Mouse (Mus musculus) left cerebral cortex, postnatal 36 days (tissue): ENCODE measurements around the gene Magi1. TPM values are rescaled to one million over a fixed set of nuclear protein-coding genes. Genes with fewer than 3 reads are reported as not detected.

ENCODE experiments used
- DNase-seq, 2 experiments: peaks; one replicate each; pipeline ENCODE4 v3.0.0; 2021 to 2022; ENCODE audit warnings: low spot score in 2 of 2, mixed read lengths in 1 of 2
- intact Hi-C: fragments of 180-260 bp; cut with DNase I; formaldehyde crosslinking; loops from one replicate; pipeline ENCODE4 v1.15.1; 2025
- total RNA-seq, 2 experiments: library from RNA; stranded (reverse); gene quantifications; 2 replicates each; pipeline ENCODE4 v1.2.3; 2021

Gene Magi1
- total RNA-seq = 10 to 100 TPM; 81.0 to 87.5 TPM

DNA sequence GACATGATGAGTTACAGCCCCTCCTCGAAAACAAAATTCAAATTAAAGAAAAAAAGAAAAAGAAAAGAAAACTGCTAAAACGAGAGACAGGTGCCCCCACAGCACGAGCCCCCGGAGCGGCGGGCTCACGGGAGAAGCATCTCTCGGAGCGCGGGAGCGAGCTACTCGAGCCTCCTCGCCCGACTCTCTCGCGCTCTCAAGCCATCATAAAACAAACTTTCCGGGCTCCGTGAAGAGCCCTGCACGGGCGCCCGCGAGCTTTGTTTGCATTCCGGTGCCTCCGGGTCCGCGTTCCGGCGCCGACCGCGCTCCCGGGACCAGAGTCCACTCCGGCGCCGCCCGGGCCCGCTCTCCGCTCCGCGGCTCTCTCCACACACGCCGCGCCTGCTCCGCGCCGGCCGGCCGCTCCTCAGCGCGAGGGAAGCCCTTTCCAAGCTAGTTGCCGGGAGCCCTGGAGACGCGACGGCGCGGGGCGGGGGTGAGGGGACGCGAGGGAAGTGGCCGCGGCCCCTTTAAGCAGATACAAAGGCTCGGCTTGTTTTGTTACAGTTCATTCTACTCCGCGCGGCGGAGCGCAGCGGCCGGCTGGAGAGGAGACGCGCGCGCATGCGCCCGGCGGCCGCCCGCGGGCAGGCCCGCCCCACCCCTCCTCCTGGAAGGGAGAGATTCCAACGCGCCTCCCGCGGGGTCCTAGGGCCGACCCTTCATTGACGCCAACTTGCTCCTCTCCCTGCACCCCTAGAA is at the start of gene Magi1:
TSS of gene Magi1 (minus strand) at position 600 of the 744 bp plus-strand sequence.
- DNase-seq = peak; percentile 94 to 95
- intact Hi-C loops = loop anchor here (5.0 to 10.0 kb wide), 3 partner anchors 116 to 201 kb away; no protein-coding TSS in a partner anchor

DNA sequence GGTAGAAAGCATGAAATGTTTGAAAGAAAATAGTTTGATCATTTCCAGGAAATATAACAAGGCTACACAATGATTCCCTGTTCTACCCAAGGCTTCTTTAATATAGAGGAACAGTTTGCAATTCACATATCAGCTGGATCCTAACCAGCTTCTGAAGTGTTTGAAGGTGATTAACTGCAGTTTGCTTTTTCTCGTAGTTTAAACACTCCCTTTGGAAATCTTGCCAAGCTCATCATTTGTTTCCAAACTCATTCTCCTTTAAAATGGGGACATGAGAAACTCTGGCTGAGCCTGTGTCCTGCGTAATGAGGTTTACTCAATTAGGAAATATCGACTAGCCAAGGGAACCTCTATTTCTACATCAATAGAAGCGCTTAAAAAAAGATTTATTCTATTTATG is 43.4 kb upstream of the Magi1 start:
- no peak for DNase-seq
- intact Hi-C loops = no loop called here

DNA sequence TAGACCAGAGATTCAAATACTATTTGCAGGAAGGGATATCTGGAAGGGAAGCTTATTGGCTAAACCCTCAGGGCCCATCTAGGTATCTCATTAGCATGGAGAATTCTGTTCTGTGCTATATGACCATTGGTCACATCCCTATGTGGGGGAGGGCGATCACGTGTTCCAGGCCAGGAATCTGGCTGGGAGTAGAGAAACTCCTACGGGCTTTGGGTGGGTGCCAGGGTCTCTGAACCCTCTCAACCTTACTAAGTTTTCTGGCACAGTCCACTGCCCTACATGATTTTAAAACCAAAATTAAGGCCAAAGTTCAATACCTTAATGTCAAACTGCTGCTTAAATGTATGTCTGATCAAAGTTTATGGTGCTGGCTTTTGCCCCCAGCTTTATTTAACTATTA is 33.2 kb upstream of the Magi1 start:
- intact Hi-C loops = no loop called here

DNA sequence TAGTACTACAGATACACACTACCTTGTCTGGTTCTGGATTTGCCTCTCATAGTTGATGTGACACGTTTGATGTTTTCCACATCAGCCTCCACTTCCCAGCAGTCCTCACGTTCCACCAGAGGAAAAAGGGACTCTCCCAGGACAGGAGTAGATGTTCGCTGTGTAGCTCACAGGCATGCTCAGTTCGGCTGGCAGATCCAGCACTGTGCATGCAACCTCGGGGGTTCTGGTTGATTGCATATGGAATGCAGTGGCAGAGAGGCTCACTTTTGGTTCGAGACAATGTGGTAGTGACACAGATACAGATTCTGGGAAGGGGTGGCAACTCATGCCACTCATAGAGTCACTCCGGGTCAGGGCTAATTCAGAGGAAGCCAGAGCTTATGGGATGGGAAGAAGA is 28.6 kb upstream of the Magi1 start:
- DNase-seq = no peak
- intact Hi-C loops = no loop called here

More for the DNA sequence above, 33.2 kb upstream of the Magi1 start:
- no peak for DNase-seq

DNA sequence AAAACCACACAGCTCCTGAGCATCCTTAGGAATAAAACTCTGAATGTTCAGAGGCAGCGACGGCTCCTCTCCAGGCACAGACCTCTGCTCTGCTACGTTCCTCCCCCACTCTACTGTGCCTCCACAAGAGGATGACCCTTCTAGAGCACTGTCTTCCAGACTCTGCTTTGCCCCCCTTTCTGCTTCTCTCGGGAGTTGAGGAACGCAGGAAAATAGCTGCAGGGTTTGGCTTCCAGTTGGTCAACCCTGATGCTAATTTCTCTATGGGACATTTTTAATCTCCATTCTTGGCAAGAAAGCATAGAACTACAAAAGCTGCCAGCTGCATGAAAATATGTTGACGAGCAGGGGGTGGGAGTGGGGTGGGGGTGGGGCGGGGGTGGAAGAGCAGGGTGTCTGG is 24.8 kb upstream of the Magi1 start:
- DNase-seq = no peak
- intact Hi-C loops = no loop called here

DNA sequence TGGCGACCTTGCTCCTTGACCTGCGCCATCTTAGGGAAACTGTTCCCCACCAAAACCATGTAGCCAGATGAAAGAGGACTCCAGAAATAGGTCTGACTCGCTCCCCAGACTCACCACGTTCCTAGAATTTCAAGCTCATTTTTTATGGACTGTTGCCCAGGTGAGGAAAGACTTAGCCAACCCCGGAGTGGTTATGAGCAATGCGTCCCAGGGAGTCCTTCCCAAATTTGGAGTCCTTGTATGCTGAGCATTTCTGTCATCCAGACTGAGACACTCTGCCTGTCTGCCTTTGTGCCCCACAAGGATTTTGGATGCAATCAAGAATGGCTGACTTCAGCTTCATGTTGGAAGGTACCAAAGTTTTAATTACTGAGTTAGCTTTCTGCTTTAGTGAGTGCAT is 19.8 kb upstream of the Magi1 start:
- intact Hi-C loops = no loop called here
- DNase-seq = peak in 1 of 2 experiments; percentile 7

DNA sequence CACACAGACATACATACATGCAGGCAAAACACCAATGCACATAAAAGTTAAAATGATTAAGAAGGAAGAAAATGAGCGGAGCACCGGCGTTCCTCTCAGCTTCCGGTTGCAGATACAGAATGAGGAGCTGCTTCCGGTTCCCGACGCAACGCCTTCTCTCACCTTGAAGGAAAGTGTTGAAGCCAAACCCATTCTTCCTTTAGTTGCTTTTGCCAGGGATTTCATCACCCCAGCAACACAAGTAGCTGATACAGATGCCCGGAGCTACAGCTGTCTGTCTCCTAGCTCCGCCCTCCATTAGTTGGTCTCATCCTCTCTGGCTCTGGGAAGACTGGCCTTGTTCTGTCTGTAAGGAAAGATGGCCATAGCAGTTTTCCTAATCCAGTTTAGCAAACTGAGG is 18.1 kb upstream of the Magi1 start:
- no peak for DNase-seq
- intact Hi-C loops = no loop called here

DNA sequence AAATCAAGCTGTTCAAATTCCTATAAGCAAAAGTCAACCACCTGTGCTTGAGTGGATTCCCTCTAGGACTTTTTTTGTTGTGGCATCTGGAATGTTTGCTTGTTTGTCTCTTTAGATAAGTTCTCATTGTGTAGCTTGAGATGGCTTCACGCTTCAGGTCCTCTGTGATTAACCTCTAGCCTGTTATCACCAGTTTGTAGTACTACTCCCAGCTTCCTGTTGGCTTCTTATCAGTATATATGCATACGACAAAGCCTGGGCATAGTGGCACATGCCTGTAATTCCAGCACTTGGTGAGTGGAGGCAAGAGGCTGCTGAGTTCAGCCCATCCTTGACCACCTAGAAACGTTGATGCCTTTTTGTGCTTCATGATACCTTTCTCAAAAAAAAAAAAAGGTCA is 16.8 kb upstream of the Magi1 start:
- intact Hi-C loops = no loop called here
- no peak for DNase-seq

DNA sequence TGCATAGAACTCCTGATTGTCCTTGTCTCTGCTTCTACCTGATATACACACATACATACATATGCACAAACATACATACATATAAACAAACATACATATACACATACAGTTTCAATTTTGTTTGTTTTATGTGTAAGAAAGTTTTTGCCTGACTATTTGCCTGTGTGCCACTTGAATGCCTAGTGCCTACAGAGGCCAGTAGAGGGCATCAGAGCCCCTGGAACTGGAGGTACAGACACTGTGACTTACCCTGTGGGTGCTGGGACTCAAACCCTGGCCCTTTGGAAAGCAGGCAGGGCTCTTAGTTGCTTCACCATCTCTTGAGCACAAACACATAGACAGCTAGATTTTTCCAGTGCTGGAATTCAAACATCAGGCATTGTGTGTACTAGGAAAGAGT is 3.7 kb upstream of the Magi1 start:
- intact Hi-C loops = loop anchor here (10.0 kb wide), 1 partner anchor 177 kb away; no protein-coding TSS in a partner anchor
- no peak for DNase-seq

DNA sequence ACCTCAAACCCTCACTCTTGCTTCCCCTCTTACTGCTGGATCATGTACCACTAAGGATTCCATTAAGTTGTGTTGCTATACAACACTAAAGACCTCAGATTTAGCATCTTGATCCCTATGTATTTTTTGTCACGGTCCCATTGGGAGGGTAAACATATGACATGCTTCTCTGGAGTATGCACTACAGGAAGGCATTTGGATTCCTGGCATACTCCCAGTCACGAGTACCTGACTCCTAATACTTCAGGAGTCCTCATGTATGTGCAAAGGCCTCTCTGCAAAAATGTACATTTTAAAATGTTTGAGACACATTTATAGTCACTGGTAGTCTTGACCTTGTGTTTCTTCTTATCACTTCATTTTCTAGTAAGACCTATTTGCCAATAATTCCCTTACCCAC is 2.8 kb upstream of the Magi1 start:
- no peak for DNase-seq
- intact Hi-C loops = loop anchor here (10.0 kb wide), 1 partner anchor 178 kb away; no protein-coding TSS in a partner anchor

DNA sequence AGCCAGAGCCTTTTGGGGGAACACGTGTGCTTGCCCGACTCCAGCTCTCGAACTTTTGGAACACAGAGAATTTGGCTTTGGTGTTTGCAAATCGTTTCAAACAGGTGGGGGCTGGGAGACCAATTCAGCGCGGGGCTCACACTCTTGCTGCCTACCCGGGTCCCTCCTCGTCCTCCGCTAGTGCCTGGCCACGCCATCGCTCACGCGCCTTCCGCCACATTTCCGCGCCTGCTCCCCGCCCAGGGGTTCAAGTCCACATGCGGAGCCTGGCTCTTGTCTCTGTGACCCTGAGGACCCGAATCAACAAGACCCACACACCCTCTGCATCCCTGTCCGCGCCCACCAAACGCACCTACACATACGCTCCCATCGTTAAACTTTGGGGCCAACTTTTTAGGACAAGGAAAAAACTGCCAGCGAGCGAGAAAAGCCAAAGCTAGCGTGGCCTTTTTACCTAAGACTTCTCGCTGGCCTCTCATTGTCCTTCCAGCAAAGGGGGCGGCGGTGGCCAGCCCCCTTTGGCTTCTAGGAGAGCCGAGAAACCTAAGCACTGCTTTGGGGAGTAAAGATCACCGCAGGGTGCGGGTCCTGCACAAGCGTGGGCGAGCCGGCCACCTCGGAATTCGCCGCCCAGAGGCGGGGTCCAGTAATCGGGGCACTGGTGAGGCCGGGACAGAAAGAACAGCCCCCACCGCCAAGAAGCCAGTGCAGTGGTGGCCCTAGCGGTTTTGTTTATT is 540 bp upstream of the Magi1 start:
- intact Hi-C loops = loop anchor here (5.0 to 10.0 kb wide), 3 partner anchors 117 to 202 kb away; no protein-coding TSS in a partner anchor
- DNase-seq = no peak

DNA sequence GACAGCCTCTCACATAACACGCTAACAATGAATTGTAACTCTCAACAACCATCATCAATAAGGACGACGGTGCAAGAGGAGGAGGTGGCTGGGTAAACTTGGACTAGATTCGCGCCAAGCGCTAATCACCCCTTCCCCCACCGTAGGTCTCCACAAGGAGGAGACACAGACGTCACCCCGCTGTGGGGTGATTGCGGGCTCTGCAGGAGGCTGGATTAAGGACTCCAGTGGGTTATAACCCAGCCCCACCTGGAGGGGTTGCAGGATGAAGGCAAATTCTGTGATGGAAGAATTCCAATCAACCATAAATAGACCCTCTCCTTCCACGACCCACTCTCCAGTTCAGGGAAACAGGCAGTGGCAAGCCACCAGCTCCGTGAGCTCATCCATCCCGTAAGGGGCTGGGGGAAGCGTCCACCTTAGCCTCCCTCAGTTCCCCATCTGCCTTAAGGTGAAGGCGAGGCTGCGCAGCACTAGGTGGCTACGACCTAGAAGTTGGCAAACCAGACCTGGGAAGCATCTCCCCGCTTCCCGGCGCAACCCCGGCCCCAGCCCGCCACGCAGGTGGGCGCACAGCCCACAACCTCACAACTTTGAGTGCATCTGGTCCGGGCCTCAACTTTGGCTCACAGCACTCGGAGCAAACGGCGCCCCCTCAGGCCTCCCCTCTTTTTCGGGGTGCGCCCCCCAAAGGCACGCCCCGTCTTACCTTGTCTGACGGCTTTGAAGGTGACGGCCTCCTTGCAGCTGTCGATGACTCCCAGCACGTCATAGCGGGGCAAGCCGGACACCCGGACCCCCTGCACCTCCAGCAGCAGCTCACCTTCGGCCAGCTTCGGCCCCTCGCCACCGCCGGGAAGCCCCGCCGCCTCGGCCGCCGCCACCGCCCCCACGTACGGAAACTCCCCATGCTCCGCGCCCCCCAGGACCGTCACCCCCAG is 1.1 kb downstream of the Magi1 start:
- DNase-seq = peak; percentile 33 to 44
- intact Hi-C loops = loop anchor here (5.0 to 10.0 kb wide), 3 partner anchors 115 to 200 kb away; no protein-coding TSS in a partner anchor

DNA sequence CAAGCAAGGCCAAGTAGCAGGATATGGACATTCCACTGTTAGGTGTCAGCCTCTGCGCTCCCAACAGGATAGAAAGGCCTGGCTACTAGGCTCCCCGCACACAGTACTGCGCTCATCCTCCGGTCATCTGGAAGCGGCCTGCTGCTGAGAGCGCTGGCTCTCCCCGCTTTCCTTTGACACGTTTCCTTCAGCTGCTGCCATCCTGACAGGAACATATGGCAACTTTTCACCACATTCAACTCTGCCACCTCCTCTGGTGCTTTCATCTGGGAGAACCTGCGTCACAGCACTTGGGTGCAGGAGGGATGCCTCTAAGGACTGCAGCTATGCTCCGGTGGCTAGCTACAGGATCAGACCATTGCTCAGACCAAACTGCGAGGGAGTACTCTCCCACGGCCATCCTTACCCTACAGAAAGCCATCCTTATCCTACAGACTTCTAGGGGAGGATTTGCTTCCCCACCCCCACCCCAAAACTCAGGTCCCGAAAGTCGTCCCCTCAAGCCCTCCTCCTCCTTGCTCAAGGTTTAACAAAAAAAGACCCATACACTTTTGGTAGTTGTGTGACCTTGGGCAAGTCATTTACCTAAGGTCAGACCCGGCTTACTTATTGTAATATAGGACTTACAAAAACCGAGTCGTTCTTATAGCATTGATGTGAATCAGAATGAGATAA is 2.0 kb downstream of the Magi1 start:
- peak; percentile 48 to 64 for DNase-seq
- intact Hi-C loops = loop anchor here (5.0 to 10.0 kb wide), 3 partner anchors 114 to 199 kb away; no protein-coding TSS in a partner anchor

DNA sequence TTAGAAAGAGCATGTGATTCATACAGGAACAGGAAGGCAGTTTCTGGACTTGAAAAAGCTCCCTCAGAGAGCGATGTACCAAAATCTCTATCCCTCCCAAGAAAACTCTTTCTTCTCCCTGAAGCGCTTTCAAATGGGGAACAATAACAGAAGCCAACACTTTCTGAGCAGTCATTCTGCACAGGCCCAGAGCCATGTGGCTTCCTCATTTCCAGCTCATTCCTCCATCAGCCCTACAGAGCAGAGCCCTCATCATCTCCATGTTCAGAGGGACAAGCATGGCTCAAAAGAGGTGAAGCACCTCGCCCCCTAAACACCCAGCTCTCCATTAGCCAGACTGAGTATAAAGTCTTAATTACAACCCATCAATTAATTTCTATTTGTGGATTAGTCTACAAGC is 9.8 kb downstream of the Magi1 start:
- DNase-seq = no peak

DNA sequence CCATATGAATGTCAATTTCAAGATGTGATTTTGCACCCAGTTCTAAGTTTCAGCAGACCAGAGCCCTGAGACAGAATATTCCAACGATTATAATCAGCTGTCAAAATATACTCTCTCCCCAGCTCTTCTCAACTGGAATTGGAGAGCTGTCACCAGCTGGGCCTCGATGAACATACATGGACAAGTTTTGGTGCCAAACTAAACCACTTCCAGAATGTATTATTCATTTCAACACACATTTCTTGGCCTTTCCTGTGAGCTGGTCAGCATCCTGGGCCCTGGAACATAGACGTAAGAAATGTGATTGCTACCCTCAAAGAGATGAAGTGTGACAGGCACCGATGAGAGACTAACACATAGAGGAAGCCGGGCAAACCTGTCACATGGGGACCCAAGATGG is 13.7 kb downstream of the Magi1 start:
- intact Hi-C loops = no loop called here
- no peak for DNase-seq

More for the DNA sequence above, 9.8 kb downstream of the Magi1 start:
- intact Hi-C loops = no loop called here

DNA sequence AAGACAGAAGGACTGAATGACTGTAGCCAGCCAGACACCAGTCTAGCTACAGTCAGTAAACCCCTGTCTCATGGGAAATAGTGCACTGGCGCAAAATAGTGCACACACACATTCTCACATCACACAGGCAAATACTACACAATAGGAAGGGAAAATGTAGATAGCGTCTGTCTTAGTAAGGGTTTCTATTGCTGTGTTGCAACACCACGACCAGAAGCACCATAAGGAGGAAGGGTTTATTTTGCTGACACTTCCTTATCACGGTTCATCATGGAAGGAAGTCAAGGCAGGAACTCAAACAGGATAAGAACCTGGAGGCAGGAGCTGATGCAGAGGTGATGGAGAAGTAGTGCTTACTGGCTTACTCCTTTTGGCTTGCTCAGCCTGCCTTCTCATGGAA is 14.5 kb downstream of the Magi1 start:
- no peak for DNase-seq
- intact Hi-C loops = no loop called here

DNA sequence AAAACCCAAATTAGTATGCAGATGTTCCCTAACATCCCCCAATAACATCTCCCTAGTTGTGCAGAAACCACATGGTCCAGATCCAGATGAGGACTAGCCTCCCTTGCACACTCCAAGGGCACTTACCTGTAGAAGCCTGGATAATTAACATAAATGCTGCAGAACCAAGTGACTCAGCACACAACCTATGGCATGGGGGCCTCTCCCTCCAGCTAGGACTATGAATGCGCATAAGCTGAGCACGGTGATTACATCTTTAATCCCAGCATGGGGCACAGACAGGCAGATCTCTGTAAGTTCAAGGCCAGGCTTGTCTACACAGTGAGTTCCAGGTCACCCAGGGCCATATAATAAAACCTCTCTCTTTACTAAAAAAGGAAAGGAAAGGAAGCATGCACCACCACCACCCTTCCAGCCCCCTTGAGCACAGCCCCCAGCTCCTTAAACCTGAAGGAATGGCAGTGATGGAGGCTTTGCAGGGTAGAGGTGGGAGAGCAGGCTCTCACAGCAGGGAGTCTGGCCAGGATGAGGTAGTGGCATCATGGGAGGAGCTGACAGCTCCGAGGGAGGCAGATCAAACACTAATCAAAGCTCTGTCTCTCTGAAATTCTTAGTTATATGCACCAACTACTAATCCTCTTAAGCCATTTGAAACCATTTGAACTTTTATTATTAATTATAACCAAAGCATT is 18.3 kb downstream of the Magi1 start:
- intact Hi-C loops = no loop called here
- DNase-seq = no peak

DNA sequence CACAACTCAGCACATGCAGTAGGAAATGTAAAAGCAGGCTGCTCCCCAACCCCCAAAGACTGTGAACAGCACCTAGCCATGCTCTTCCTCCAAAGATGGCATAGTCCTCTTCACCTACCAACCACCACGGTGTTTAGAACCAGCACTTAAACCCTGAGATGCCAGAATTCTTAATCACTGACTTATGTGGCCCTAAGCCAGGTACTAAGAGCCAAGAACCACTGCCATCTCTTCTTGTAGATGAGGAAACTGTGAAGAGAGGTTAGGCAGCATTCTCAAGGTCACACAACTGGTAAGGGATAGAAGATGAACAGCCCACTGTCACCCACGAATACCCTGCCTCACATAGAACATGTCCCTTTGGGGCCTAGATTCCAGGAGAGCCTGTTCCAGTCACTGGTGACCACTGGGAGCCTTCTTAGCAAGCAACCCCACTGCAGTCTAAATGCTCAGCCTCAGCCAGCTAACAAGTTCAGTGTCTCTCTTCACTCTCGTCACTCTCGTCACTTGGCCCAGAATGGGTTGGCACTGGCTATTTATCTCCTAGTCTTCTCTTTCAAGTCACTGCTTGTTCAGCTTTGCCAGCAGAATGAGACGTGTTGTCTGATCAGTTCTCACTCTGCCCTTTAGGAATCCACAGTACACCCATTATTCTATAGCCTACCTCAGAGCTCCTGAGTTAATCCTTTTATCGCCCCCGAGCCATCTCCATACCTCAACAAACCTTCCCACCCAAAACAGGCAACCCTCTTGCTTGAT is 19.4 kb downstream of the Magi1 start:
- no peak for DNase-seq
- intact Hi-C loops = no loop called here
